ENCODE assay signal across 13 mouse cellular contexts in the genomic region with DNA sequence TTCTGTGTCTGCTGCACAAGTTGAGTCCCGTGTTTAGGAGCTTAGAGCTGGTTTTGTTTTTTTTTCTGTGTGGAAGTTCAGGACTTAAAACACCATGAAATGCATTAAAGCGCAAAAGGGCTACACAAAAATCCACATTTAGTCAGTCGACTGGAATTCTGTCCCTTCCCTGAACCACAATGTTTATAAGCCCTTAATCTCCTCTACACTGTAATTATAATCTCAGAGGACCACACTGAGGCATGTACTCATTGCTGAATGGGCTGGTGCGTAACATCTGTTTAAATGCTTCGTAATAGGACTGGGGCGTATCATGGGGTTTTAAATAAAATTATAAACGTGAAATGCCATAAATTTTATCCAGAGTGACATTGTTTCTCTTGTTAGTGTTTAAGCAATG.
A peak's percentile ranks its signal among the peaks of the same experiment; 100 is the strongest.
DNase-seq lines count a peak whose midpoint lies in the region; ATAC-seq and TF ChIP-seq lines count a peak whose summit lies in the region.
"Had no signal": no experiment of that assay in that cellular context is flagged by ENCODE, and none has a peak within 500 bp of the region (broad histone marks: within the 10 kb centered on the region; RNA-seq: fewer than 3 reads in every experiment).

No protein-coding gene starts in this region.

- peak; percentile 21 for DNase-seq in embryonic facial prominence, embryonic 11.5 days (ENCODE audit: low spot score)
- no peak for DNase-seq in embryonic facial prominence, embryonic 10.5 days (ENCODE audit: low spot score)
- DNase-seq in hindbrain, postnatal 0 days (ENCODE audit: low spot score), result no peak
- DNase-seq in testis, postnatal 14 days (ENCODE audit: low spot score), result no peak
- no peak for DNase-seq in cerebellum, adult 18-20 months
- DNase-seq: cerebellum, adult 9-11 months; lung, postnatal 36 days; right cerebral cortex, postnatal 14 days had no signal

- no peak overlapping the region for H3K9ac ChIP-seq in embryonic facial prominence, embryonic 11.5 days (replicated peaks; ENCODE audit: low read length)
- H3K9ac ChIP-seq in hindbrain, embryonic 16.5 days (ENCODE audit: low read depth, low read length), result no peak overlapping the region
- H3K9ac ChIP-seq in hindbrain, postnatal 0 days (replicated peaks; ENCODE audit: low read length), result no peak overlapping the region
- no peak overlapping the region for H3K9ac ChIP-seq in embryonic facial prominence, embryonic 12.5 days
- no peak overlapping the region for H3K9ac ChIP-seq in midbrain, embryonic 13.5 days (replicated peaks)

- no peak overlapping the region for H3K27ac ChIP-seq in embryonic facial prominence, embryonic 11.5 days (replicated peaks; ENCODE audit: low read depth, low read length)
- H3K27ac ChIP-seq in embryonic facial prominence, embryonic 10.5 days (replicated peaks), result no peak overlapping the region
- no peak overlapping the region for H3K27ac ChIP-seq in hindbrain, embryonic 16.5 days (ENCODE audit: low read depth, low read length)
- no peak overlapping the region for H3K27ac ChIP-seq in hindbrain, postnatal 0 days
- H3K27ac ChIP-seq in embryonic facial prominence, embryonic 12.5 days, result no peak overlapping the region
- no peak overlapping the region for H3K27ac ChIP-seq in midbrain, embryonic 13.5 days
- H3K27ac ChIP-seq: layer of hippocampus, adult 2 months had no signal

- no peak overlapping the region for H3K4me2 ChIP-seq in embryonic facial prominence, embryonic 11.5 days (ENCODE audit: low read depth, low read length)
- peak overlapping the region; percentile 9; the same call in 1 of the 2 replicates for H3K4me2 ChIP-seq in hindbrain, embryonic 16.5 days (ENCODE audit: low read length)
- no peak overlapping the region for H3K4me2 ChIP-seq in hindbrain, postnatal 0 days (ENCODE audit: low read depth, low read length)
- peak overlapping the region; percentile 23 for H3K4me2 ChIP-seq in embryonic facial prominence, embryonic 12.5 days (replicated peaks)
- H3K4me2 ChIP-seq in midbrain, embryonic 13.5 days (replicated peaks), result peak overlapping the region; percentile 21; the same call in 1 of the 2 replicates

- WGBS in embryonic facial prominence, embryonic 11.5 days, result 48% methylated on average over 7 of the region's 7 CpGs
- WGBS in embryonic facial prominence, embryonic 10.5 days, result 64% methylated on average over 7 of the region's 7 CpGs
- 52% methylated on average over 7 of the region's 7 CpGs for WGBS in hindbrain, embryonic 16.5 days
- WGBS in hindbrain, postnatal 0 days, result 45% methylated on average over 7 of the region's 7 CpGs
- WGBS in embryonic facial prominence, embryonic 12.5 days, result 35% methylated on average over 7 of the region's 7 CpGs
- 47% methylated on average over 7 of the region's 7 CpGs for WGBS in midbrain, embryonic 13.5 days

- H3K4me3 ChIP-seq in embryonic facial prominence, embryonic 11.5 days (ENCODE audit: low read depth, low read length), result no peak overlapping the region
- H3K4me3 ChIP-seq in embryonic facial prominence, embryonic 10.5 days, result no peak overlapping the region
- H3K4me3 ChIP-seq in hindbrain, embryonic 16.5 days (ENCODE audit: low read length), result no peak overlapping the region
- H3K4me3 ChIP-seq in hindbrain, postnatal 0 days (ENCODE audit: low read length), result no peak overlapping the region
- H3K4me3 ChIP-seq in embryonic facial prominence, embryonic 12.5 days, result no peak overlapping the region
- H3K4me3 ChIP-seq in midbrain, embryonic 13.5 days (replicated peaks), result no peak overlapping the region
- H3K4me3 ChIP-seq: erythroblast, embryonic 14.5 days; layer of hippocampus, adult 2 months had no signal

- H3K9me3 ChIP-seq in embryonic facial prominence, embryonic 11.5 days (replicated peaks; ENCODE audit: control insufficient read depth, low read length), result no peaks in the 10 kb centered on the region
- H3K9me3 ChIP-seq in embryonic facial prominence, embryonic 10.5 days, result no peaks in the 10 kb centered on the region
- peaks cover 3% of the 10 kb centered on the region for H3K9me3 ChIP-seq in hindbrain, embryonic 16.5 days (ENCODE audit: control insufficient read depth, low read length)
- H3K9me3 ChIP-seq in hindbrain, postnatal 0 days (ENCODE audit: low read length), result no peaks in the 10 kb centered on the region
- H3K9me3 ChIP-seq in embryonic facial prominence, embryonic 12.5 days, result no peaks in the 10 kb centered on the region
- no peaks in the 10 kb centered on the region for H3K9me3 ChIP-seq in midbrain, embryonic 13.5 days

- no peak for TF ChIP-seq CTCF in hindbrain, postnatal 0 days (IDR thresholded peaks at IDR 0.05; ENCODE audit: low read depth)

- no peak for ATAC-seq in embryonic facial prominence, embryonic 11.5 days (replicated peaks; ENCODE audit: insufficient number of reproducible peaks, low FRiP score, low TSS enrichment, low read depth)
- no peak for ATAC-seq in hindbrain, embryonic 16.5 days
- ATAC-seq in hindbrain, postnatal 0 days, result no peak
- ATAC-seq in embryonic facial prominence, embryonic 12.5 days (ENCODE audit: insufficient number of reproducible peaks, insufficient read depth, low FRiP score, low TSS enrichment), result no peak
- no peak for ATAC-seq in midbrain, embryonic 13.5 days

- no peaks in the 10 kb centered on the region for H3K27me3 ChIP-seq in embryonic facial prominence, embryonic 11.5 days (ENCODE audit: control insufficient read depth, insufficient read depth, low read length)
- no peaks in the 10 kb centered on the region for H3K27me3 ChIP-seq in embryonic facial prominence, embryonic 10.5 days (replicated peaks; ENCODE audit: low read depth, poor library complexity, severe bottlenecking)
- H3K27me3 ChIP-seq in hindbrain, embryonic 16.5 days (replicated peaks; ENCODE audit: control insufficient read depth, insufficient read depth, low read length), result no peaks in the 10 kb centered on the region
- no peaks in the 10 kb centered on the region for H3K27me3 ChIP-seq in hindbrain, postnatal 0 days (ENCODE audit: insufficient read depth, low read length)
- H3K27me3 ChIP-seq in embryonic facial prominence, embryonic 12.5 days, result no peaks in the 10 kb centered on the region
- H3K27me3 ChIP-seq in midbrain, embryonic 13.5 days, result no peaks in the 10 kb centered on the region; the same call in 1 of the 2 replicates

- H3K4me1 ChIP-seq in embryonic facial prominence, embryonic 11.5 days (ENCODE audit: control insufficient read depth, insufficient read depth, low read length), result no peaks in the 10 kb centered on the region
- H3K4me1 ChIP-seq in embryonic facial prominence, embryonic 10.5 days, result peaks cover 6% of the 10 kb centered on the region
- no peaks in the 10 kb centered on the region for H3K4me1 ChIP-seq in hindbrain, embryonic 16.5 days (ENCODE audit: control insufficient read depth, insufficient read depth, low read depth, low read length)
- H3K4me1 ChIP-seq in hindbrain, postnatal 0 days (ENCODE audit: insufficient read depth, low read length), result no peaks in the 10 kb centered on the region
- H3K4me1 ChIP-seq in embryonic facial prominence, embryonic 12.5 days, result peaks cover 8% of the 10 kb centered on the region; the same call in 1 of the 2 replicates
- H3K4me1 ChIP-seq in midbrain, embryonic 13.5 days (replicated peaks), result peaks cover 7% of the 10 kb centered on the region

- no peaks in the 10 kb centered on the region for H3K36me3 ChIP-seq in embryonic facial prominence, embryonic 11.5 days (replicated peaks; ENCODE audit: control insufficient read depth, insufficient read depth, low read depth, low read length)
- no peaks in the 10 kb centered on the region for H3K36me3 ChIP-seq in embryonic facial prominence, embryonic 10.5 days (replicated peaks)
- H3K36me3 ChIP-seq in hindbrain, embryonic 16.5 days (ENCODE audit: control insufficient read depth, insufficient read depth, low read length), result no peaks in the 10 kb centered on the region
- no peaks in the 10 kb centered on the region for H3K36me3 ChIP-seq in hindbrain, postnatal 0 days (ENCODE audit: insufficient read depth, low read length)
- H3K36me3 ChIP-seq in embryonic facial prominence, embryonic 12.5 days, result no peaks in the 10 kb centered on the region
- H3K36me3 ChIP-seq in midbrain, embryonic 13.5 days, result no peaks in the 10 kb centered on the region

Comparison
In these comparisons a context has a peak if more than half of its experiments do, and no peak if none do; other contexts are left out.
1. H3K4me2 ChIP-seq: peak in hindbrain, embryonic 16.5 days (single experiment), embryonic facial prominence, embryonic 12.5 days (single experiment) and midbrain, embryonic 13.5 days (single experiment); none in embryonic facial prominence, embryonic 11.5 days (single experiment) and hindbrain, postnatal 0 days (single experiment).